Mouse (Mus musculus) thymus, postnatal 14 days (tissue): Measurements from ENCODE around the gene Gm27027.
A peak's percentile ranks its signal among the peaks of the same experiment; 100 is the strongest.

Experiments
- DNase-seq: peaks from one replicate; pipeline ENCODE4 v3.0.0; 2021

The Gm27027 gene

GRCm38 (mm10) chr2:93996254-93996653 lies at the start of gene Gm27027:
Gm27027 (minus strand) TSS chr2:93996354.
- DNase-seq, result no peak

GRCm38 (mm10) chr2:94045411-94046090 lies 49.4 kb upstream of the Gm27027 start:
- no peak for DNase-seq

- DNase-seq, result no peak
Measured at GRCm38 (mm10) chr2:94044174-94044573, 48.0 kb upstream of the Gm27027 start.

GRCm38 (mm10) chr2:94043662-94044061 lies 47.5 kb upstream of the Gm27027 start:
- no peak for DNase-seq

GRCm38 (mm10) chr2:94042461-94042860 lies 46.3 kb upstream of the Gm27027 start:
- DNase-seq, result no peak

GRCm38 (mm10) chr2:94040391-94041125 lies 44.4 kb upstream of the Gm27027 start:
- no peak for DNase-seq

GRCm38 (mm10) chr2:94035428-94036331 lies 39.5 kb upstream of the Gm27027 start:
- peak; percentile 54 for DNase-seq

- DNase-seq, result no peak
Measured at GRCm38 (mm10) chr2:94030602-94031001, 34.4 kb upstream of the Gm27027 start.

GRCm38 (mm10) chr2:94024637-94025036 lies 28.5 kb upstream of the Gm27027 start:
- no peak for DNase-seq

- peak; percentile 91 for DNase-seq
Measured at GRCm38 (mm10) chr2:94010335-94011291, 14.5 kb upstream of the Gm27027 start, which contains the start of gene Alkbh3. Alkbh3 (minus strand) TSS chr2:94010807.

- peak; percentile 78 for DNase-seq
Measured at GRCm38 (mm10) chr2:94002331-94002730, 6.2 kb upstream of the Gm27027 start.

GRCm38 (mm10) chr2:94001918-94002317 lies 5.8 kb upstream of the Gm27027 start:
- no peak for DNase-seq

GRCm38 (mm10) chr2:94001411-94001810 lies 5.3 kb upstream of the Gm27027 start:
- DNase-seq, result no peak

GRCm38 (mm10) chr2:93992810-93993209 lies 3.3 kb downstream of the Gm27027 start:
- no peak for DNase-seq

GRCm38 (mm10) chr2:93992259-93992658 lies 3.9 kb downstream of the Gm27027 start:
- DNase-seq, result no peak

GRCm38 (mm10) chr2:93991336-93991735 lies 4.8 kb downstream of the Gm27027 start:
- no peak for DNase-seq

GRCm38 (mm10) chr2:93988440-93988839 lies 7.7 kb downstream of the Gm27027 start:
- DNase-seq, result no peak

- DNase-seq, result no peak
Measured at GRCm38 (mm10) chr2:93982457-93983235, 13.5 kb downstream of the Gm27027 start.

- no peak for DNase-seq
Measured at GRCm38 (mm10) chr2:93979249-93980120, 16.7 kb downstream of the Gm27027 start.
